Mouse (Mus musculus) fat pad, adult 2 months (tissue): Measurements from ENCODE around the gene Glt8d1.

Experiments used
- DNase-seq: peaks from one replicate; pipeline ENCODE4 v3.0.0-alpha.2; 2011; ENCODE audit warnings: low read depth, low spot score; ENCODE audit errors: extremely low read depth

The Glt8d1 gene

DNA sequence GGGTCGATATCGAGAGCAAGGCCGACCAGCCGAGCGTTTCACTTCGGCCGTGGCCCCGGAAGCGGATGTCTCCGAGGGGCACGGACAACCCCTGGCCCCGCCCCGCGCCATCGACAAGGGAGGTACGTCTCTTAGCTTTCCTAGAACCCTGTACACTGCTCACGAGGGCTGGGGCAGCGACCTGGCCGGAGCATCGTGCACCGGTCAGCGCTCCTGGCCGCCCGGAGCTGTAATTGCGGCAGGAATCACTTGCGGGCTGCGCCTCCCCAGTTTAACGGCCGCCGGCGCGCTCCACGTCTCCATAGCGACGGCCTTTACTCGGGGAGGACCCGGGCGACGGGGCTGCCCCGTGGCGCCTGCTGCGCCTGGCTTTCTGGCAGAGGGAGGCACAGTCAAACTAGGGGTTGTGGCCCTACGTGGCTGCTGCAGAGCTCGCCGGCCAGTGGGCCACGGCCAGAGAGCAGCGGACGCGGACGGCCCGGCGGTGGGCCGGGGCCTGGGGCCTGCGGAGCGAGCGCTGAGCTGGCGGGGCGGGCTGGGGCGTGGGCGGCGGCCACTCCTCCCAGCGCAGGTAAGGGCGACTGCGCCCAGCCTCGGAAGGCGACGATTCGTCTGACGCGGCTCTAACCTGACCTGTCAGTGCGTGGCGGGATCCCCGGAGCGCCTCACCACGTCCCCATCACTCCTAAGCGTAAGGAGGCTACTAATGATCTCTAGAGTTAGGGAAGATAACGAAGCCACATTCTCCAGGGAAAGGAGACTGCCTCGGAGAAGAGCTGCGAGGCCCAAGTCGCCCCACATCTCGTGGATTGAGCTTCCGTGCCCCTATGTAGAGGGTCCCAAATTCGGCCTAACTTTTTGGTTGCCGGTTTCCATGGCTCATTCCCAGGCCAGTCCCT is at the start of gene Glt8d1, which contains the start of gene Spcs1:
Glt8d1 (plus strand) TSS at position 94 of the 899 bp plus-strand sequence.
Spcs1 (minus strand) TSS at position 366 of the 899 bp plus-strand sequence.
- no peak for DNase-seq

DNA sequence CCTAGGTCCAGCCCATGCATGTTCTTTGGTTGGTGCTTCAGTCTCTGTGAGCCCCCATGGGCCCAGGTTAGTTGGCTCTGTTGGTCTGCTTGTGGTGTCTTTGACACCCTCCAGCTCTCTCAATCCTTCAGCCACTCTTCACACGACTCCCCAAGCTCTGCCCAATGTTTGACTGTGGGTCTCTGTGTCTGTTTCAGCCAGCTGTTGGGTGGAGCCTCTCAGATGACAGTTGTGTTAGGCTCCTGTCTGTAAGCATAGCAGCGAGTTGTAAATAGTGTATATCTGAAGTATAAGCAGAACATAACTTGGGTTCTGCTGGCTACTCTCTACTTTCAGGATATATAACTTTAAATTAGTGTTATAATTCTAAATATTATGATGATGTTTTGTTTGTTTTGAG is 42.7 kb upstream of the Glt8d1 start:
- no peak for DNase-seq

DNA sequence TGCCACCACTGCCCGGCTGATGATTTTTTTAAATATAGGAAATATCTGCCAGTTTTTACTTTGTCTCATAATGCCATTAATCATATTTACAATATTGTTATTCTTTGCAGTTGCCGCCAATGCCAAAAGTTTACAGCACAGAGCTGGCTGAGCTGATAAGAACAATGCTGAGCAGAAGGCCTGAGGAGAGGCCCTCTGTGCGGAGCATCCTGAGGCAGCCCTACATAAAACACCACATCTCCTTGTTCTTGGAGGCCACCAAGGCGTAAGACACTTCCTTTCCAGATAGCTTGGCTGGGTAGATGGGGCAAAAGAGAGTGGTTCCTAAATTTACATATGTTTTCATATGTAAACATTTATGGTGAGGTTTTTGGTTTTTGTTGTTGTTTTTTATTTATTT is 42.2 kb upstream of the Glt8d1 start:
- DNase-seq = no peak

DNA sequence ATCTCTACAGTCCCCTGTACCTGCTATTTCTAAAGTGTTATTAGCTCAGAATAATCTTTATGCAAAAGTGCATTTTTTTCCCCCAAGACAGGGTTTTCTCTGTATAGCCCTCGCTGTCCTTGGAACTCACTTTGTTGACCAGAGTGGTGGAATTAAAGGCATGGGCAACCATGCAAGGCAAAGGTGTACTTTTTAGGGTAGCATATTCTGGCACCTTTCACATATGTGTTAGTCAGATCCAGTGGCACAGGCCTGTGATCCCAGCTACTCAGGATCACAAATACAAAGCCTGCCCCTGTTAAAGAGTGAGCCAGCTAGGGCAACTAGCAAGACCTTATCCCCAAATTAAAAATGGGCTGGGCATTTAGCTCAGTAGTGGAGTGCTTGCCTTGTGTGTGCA is 40.8 kb upstream of the Glt8d1 start:
- no peak for DNase-seq

DNA sequence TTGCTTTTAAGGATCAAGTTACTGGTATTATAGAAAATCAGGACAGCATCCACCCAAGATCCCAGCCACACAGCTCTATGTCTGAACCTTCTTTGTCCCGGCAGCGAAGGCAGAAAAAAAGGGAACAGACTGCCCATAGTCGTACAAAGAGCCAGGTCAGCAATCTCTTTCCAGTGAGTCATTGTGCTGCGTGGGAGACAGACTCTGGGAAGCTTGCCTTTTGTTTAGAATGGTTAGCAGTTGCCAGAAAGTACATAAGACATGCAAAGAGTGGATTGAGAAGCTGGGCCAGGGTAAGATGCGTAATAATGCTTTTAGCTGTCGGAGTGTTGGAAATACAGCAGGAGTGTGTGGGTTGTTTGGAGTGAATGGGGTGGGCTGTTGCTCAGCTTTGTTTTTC is 27.0 kb upstream of the Glt8d1 start:
- peak; percentile 56 for DNase-seq

DNA sequence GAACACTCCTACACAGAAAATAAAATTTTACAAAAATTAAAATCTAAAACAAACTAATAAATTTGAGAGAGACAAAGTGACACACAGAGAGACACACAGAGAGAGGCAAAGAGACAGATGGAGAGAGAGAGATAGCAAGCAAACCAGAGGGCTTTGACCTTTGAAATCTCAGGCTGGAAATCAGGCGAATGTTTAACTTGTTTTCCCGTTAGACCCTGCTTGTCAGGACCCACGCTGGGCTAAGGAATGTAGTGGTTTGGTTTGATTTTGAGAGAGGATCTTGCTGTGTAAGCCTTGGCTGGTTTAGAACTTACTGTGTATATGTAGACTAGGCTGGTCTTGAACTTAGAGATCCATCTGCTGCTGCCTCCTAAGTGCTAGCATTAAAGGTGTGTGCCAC is 25.0 kb upstream of the Glt8d1 start:
- no peak for DNase-seq

DNA sequence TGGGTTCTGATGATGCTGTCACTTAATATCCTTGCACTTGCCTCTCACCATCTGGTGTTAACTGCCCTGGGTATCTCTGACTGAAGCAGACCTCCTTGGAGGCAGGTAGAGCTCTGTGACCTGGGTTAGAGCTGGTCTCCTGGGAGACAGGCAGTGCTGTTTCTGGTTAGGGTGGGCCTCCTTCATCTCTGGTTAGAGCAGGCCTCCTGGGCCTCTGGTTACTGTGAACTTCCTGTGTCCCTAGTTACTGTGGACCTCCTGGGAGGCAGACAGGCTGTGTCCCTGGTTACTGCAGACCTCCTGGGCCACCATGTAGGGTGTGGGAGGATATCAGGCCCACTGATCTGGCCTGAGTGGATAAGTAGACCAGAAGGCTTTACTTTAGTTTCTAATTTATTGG is 4.8 kb upstream of the Glt8d1 start:
- DNase-seq = no peak

DNA sequence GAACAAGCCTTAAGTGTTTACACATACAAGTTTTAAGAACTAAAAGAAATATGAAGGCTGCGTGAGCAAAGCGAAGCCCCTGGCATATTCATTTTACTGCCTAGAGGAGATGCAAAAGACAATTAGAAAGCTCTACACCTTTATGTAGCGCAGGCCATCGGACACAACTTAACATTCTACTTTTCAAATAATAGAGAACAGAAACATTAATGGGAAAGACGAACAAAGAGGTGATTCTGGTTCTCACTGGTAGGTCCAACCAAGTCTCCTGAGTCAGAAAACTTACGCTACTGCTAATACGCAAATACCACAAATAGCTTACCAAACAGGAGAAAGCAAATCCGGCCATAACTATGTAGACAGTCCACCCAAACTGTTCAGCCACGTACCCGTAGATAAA is 844 bp upstream of the Glt8d1 start:
- DNase-seq = no peak

DNA sequence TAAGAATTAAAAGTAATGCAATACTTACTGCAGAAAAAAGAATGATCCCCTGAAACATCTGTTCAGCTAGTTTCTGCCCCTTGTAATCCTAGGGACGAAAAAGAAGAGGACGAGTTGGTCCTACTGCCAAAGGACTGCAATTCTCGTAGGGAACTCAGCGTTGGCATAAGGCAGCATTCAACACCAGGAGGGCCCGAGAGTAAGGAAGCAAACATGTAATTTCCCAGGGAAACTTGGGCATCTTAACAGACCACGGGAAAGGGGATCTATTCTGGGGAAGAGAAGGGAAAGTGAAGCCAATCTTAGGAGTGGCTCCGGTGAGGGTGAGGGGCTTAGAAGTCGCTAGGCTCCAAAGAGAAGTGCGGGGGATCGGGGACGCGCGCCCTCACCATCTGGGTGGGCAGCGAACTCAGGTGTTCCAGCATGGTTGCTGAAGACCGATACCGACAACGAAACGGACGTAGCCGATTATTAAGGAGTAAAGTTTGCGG is 339 bp upstream of the Glt8d1 start:
- DNase-seq = no peak

DNA sequence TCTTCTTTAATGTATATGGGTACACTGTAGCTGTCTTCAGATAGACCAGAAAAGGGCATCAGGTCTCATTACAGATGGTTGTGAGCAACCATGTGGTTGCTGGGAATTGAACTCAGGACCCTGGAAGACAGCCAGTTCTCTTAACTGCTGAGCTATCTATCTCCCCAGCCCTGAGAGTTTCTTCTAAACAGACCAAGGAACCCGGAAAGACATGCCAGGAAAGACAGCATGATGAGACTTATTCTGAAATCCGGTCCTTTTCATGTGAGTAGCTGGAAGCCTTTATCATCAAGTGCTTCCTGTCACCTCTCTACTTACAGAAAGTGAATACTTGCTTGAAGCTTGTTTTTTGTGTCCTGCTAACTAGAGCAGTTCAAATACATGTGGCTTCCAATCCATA is 3.3 kb downstream of the Glt8d1 start:
- no peak for DNase-seq

DNA sequence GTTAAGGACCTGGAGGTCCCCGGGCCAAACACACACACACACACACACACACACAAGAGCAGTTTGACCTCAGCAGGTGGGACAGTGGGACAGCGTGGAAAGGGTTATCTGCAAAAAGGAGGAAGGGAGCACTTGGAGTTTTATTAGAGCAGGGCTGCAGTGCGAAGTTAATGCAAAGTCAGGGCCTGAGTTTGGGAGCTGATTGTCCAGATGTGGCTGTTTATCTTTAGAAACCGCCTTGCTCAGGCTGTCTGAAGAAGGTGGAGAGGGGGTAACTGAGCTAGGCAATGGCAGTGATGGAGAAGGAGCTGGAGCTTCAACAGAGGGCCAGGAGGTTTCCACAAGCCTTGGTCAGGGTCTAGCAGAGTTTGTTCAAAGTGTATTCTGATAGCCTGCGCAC is 5.6 kb downstream of the Glt8d1 start:
- DNase-seq = no peak

DNA sequence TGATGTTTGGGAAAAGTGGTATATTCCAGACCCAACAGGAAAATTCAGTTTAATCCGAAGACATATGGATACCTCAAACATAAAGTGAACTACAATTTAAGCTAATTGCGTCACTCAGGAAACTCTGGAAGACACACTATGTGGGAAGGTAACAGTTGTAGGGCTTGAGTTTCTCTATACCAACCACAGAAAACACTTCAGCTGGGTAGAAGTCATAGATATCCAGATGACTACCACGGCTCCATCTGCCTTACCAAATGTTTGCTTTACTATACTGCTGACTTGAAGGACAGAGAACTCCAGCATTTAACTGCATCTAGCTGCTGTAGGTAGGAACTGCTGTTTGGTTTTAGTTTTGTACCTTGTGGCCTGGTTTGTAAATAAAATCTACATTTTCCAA is 10.4 kb downstream of the Glt8d1 start:
- no peak for DNase-seq

DNA sequence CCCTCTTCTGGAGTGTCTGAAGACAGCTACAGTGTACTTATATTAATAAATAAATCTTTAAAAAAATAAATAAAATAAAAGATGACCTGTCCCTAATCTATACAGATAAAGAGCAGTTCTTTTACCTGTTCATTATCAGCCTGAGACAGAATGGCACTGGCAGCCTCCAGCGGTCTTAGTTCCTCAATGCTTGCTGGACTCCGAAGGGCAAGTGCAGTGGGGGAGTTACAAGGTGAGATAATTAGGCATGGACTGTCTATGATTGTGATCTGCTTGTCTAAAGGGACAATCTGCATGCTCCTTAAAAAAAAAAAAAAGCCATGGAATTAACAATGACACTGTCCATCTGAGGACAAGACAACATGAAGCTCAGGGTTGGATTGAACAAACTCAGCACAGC is 12.7 kb downstream of the Glt8d1 start:
- no peak for DNase-seq

DNA sequence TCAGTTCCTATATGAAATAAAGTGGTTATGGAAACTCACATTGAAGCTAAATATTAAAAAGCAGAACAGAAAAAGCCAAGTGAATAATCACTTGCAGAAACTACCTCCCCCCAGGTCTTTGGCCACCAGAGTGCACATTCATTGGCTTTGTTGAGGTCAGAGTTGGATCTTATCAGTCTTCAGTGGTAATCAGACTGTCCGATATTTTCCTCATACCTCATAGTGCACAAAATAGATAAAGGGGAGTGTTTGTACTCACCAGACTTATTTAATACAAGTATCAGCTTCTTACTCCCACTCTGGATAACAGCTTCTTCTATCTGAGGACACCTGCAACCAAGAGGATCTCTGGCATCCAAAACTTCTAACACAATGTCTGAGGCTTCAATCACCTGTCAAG is 14.9 kb downstream of the Glt8d1 start:
- DNase-seq = no peak

DNA sequence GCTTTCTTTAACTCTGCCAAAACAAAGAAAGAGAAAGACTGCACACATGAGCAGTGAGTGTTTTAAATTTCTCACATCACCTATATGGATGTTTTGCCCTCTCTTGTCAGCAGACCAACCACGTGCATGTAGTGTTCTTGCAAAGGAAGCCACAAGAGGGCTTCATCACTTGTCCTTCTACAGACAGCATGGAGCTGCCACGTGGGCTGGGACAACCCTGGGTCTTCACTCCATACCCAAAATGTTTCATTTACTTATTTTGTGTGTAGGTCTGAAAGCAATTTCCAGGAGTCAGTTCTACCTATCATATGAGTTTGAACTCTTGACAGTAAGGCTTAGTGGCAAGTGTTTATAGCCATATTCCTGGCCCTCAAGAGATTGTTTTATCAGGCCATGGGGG is 16.7 kb downstream of the Glt8d1 start:
- no peak for DNase-seq

DNA sequence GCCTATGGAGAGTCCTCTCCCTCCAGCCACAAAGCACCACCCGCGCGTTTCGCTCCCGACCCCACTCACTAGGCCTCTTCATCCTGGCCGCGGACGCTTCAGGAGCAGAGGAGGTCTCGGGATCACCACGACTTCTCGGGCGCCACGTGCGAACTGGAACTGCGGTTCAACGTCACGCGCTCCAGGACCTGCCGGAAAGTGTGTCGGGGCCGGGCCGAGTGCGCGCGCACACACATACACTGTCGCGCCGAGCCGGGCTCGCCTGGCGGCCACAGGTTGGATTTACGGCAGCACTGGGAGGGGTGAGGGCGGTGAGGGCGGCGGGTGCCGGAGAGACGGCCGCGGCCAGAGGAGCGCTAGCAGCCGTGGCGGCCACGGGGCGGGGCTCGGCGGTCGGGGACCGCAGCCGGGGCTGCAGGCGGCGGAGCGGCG is 17.7 kb downstream of the Glt8d1 start, which contains the start of the genes Pbrm1 and Gnl3:
Pbrm1 (plus strand) TSS at position 279 of the 432 bp plus-strand sequence.
Gnl3 (minus strand) TSS at position 293 of the 432 bp plus-strand sequence.
- no peak for DNase-seq

DNA sequence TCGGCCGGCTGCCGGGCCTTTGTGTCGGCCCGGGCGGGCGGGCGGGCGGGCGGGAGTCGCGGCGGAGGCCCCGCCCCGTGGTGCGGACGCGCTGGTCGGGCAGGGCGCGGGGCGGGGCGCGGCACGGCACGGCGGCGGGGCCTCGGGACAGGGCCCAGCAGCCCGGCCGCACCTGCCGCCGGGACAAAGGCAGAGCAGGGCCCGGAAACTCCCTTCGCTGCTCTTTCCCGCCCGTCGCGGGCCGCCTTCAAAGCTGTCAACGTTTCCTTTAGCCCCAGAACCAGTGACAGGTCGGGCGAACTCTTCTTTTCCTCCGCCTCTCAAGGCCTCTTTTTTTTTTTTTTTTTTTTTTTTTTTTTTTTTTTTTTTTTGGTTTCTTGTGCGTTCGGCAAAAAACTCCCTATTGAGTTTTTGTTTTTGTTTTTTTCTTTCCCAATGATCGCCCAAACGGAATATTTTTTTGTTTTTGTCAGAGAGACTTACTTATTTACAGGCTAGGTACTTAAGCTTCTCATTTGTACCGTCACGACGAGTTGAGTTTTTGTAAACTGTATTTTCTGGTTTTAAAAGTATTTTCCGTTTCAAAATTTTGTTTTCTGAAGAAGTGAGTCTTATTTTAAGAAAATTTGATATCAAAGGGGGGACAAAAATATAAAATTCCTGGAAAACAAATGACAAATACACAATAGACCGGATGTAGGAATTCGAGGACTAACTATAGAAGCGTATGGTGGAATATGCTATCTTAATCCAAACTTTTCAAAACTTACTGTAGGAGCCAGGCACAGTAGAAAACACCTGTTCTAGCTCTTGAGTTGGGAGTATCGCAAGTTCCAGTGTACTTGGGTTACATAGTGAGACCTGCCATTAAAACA is 18.4 kb downstream of the Glt8d1 start:
- DNase-seq = no peak

DNA sequence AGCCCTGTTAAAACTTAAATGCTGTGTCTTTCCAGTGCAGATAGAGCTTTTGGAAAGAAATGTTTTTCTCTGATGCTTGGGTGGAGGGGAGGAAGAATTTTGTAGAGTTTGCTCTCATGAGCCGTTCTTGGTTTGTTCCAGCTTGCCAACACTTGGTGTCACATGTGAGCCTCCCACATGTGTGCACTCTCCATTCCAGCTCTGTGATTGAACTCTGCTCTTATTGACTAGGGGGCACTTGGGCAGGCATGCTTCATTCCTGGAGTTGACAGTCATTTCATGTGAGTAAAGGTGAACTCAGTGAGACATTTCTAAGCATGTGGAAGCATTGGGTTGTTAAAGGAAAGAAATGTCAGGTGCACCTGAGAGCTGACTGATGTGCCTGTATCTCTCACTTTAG is 21.4 kb downstream of the Glt8d1 start:
- no peak for DNase-seq

DNA sequence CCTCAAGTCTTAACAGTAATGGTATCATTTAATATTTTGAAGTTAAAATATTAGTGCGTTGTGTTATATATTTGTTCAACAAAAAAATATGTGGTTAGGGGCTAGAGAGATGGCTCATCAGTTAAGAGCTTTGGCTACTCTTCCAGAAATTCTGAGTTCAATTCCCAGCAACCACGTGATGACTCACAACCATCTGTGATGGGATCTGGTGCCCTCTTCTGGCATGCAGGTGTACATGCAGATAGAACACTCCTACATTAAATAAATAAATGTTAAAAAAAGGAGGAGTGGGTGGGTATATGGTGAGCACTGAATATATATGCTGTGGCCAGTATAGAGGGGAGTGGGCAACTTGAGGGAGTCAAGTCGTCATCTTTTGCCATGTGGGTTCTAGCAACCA is 24.6 kb downstream of the Glt8d1 start:
- DNase-seq = no peak

DNA sequence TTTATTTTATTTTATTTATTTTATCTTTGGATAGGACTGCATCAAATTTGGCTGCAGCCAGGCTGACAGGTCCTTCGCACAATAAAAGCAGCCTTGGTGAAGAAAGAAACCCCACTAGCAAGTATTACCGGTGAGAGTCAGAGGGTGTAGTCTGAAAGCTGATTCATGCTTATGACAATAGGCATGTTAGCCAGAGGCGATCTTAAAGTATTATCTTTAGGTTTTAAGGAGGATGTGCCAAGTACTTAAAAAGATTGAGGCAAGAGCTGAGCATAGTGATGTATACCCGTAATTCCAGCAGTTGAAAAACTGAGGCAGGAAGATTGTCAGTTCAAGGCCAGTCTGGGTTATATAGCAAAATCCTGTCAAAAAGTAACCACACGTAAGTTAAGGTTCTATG is 44.1 kb downstream of the Glt8d1 start:
- peak; percentile 71 for DNase-seq

DNA sequence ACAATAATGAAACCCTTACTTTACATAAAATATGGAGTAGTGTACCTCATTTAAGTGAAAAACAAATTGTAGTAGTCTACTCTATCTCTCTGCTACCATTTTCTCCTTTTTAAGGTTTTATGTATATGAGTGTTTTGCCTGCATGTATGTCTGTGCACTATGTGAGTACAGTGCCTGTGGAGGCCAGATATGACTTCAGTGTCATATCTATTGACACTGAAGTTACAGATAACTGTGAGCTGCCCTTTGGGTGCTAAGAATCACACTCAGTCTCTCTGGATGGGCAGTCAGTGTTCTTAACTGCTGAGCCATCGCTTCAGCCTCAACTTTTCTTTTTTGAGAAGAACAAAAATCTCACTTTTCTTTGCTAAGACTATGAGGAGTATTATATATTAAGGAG is 44.6 kb downstream of the Glt8d1 start:
- no peak for DNase-seq
